Mouse (Mus musculus) heart, embryonic 10.5 days (tissue): ENCODE results near the gene Slco6c1. TPM values are rescaled to one million over a fixed set of nuclear protein-coding genes. Genes with fewer than 3 reads are reported as not detected.

Source experiments
- DNase-seq: peaks from one replicate; pipeline ENCODE4 v3.0.0-alpha.2; 2017; ENCODE audit warnings: low spot score
- H3K27ac ChIP-seq: fragments of 300-500 bp; sonication (generic); 2 replicates; pipeline ENCODE4 v1.5.1; 2016; ENCODE audit warnings: mild to moderate bottlenecking
- H3K27me3 ChIP-seq: fragments of 300-500 bp; sonication (generic); 2 replicates; pipeline ENCODE4 v1.6.1; 2016; ENCODE audit warnings: mild to moderate bottlenecking; ENCODE audit not compliant: poor library complexity, insufficient read depth, severe bottlenecking
- H3K36me3 ChIP-seq: fragments of 300-500 bp; sonication (generic); 2 replicates; pipeline ENCODE4 v1.6.1; 2016; ENCODE audit warnings: mild to moderate bottlenecking, moderate library complexity
- H3K4me1 ChIP-seq: fragments of 300-500 bp; sonication (generic); 2 replicates; pipeline ENCODE4 v1.6.1; 2016; ENCODE audit warnings: mild to moderate bottlenecking
- H3K4me3 ChIP-seq: fragments of 300-500 bp; sonication (generic); 2 replicates; pipeline ENCODE4 v1.5.1; 2016; ENCODE audit warnings: mild to moderate bottlenecking, moderate library complexity
- H3K9me3 ChIP-seq: fragments of 300-500 bp; sonication (generic); 2 replicates; pipeline ENCODE4 v1.6.1; 2016; ENCODE audit warnings: mild to moderate bottlenecking, moderate library complexity
- WGBS: fragments of 180-500 bp; shearing (Covaris S2); methylation state at CpG from one replicate; pipeline ENCODE4 v1.1.7; 2016; 5-methylcytosine and 5-hydroxymethylcytosine counted together
- polyA plus RNA-seq: library from polyadenylated mRNA; unstranded; fragments of >200 nt; fragmentation: Nextera tagmentation; extraction: Ambion mirVana; gene quantifications from 2 replicates; pipeline ENCODE4 v1.2.1, GENCODE M21; 2016

The Slco6c1 gene
- polyA plus RNA-seq, result not detected in 2 replicates

DNA sequence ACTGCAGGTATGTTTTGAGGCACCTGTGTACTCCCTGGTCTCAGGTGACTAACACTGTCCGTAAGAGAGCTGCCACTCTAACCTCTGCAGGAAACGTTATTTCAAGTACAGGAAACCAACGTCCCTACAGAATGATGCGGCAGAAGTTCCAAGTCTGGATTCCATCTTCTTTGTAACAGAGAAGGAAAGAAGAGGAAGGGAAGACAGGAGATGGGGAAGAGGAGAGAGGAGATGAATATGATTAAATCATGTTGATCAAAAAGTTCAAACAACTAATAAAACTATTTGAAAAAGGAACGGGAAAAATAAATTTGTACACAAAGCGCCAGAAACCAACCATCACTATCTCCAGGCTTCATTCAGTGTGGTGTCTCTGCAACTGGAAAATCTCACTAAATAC is at the start of gene Slco6c1:
Gene Slco6c1 (minus strand): TSS at position 101 of the 400 bp plus-strand sequence.
- Histone ChIP-seq H3K4me3 (no peak within 1 kb of the TSS), H3K27ac (no peak within 1 kb of the TSS), H3K27me3 (no peaks in the 10 kb centered on the region), H3K4me1 (no peaks in the 10 kb centered on the region), H3K36me3 (no peaks in the 10 kb centered on the region), H3K9me3 (no peaks in the 10 kb centered on the region)
- WGBS, result 86% methylated on average over 6 of the region's 6 CpGs
- no peak for DNase-seq

DNA sequence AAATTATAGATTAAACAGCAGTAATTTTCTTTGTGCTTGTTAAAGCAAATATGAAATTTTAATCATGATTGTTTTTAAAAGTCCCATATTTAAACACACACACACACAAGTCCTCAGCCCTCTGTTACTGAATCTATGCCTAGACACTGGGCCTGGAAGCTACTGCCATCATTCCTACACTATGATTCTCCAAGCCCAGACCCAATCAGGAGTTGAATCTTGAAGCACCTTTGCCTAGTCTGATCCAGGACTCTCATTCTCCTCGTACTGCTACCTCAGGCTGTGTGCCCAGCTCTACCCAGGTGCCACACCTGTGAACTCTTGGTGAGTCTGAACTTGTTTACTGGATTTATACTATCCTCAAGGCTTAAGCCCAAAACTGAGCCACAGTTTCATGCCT is 89.1 kb downstream of the Slco6c1 start:
- H3K9me3 ChIP-seq, result no peaks in the 10 kb centered on the region
- DNase-seq, result no peak
- no peaks in the 10 kb centered on the region for H3K36me3 ChIP-seq
- no peak overlapping the region for H3K27ac ChIP-seq
- H3K4me1 ChIP-seq, result no peaks in the 10 kb centered on the region
- no peak overlapping the region for H3K4me3 ChIP-seq
- 47% methylated on average over 1 of the region's 1 CpGs for WGBS
- H3K27me3 ChIP-seq, result no peaks in the 10 kb centered on the region

DNA sequence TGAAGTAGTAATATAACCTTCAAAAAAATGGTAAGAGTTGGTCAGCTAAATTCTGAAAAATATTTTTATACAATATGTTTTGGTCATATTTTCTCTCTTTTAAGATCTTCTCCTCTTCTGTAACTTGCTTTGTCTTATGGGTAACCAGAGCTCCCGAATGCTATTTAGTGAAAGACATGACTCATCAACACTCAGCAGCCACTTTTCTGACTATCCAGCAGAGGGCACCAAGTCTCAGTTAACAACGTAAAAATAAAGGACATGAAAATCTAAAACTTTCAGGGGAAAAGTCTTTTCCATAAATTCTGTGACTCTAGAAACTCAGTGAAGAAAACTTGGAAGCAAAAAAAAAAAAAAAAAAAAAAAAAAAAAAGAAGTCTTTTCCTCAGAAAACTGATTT is 89.6 kb downstream of the Slco6c1 start:
- H3K27ac ChIP-seq, result no peak overlapping the region
- no peak overlapping the region for H3K4me3 ChIP-seq
- no peaks in the 10 kb centered on the region for H3K36me3 ChIP-seq
- H3K4me1 ChIP-seq, result no peaks in the 10 kb centered on the region
- no peak for DNase-seq
- H3K9me3 ChIP-seq, result no peaks in the 10 kb centered on the region
- WGBS, result 20% methylated on average over 2 of the region's 2 CpGs
- H3K27me3 ChIP-seq, result no peaks in the 10 kb centered on the region

DNA sequence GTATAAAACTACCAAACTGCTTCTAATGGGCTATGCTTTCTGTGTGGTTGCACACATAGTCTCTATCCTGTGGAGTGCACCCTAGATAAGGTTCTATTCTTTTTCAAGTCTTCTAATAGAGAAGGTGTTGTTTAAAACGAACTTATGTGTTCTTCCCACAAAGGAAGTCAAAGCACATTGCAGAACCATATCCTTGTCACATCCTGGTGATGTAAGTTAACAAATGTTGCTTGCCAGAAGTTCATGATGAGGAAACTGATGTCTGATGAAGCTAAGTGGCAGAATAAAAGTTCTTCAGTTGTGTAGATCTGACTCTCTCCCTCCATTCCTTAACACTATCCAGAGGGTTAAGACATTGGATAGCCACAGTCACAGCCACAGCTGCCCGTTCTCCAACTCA is 90.1 kb downstream of the Slco6c1 start:
- no peak for DNase-seq
- H3K4me3 ChIP-seq, result no peak overlapping the region
- no peak overlapping the region for H3K27ac ChIP-seq
- 62% methylated on average over 2 of the region's 2 CpGs for WGBS
- H3K4me1 ChIP-seq, result no peaks in the 10 kb centered on the region
- H3K36me3 ChIP-seq, result no peaks in the 10 kb centered on the region
- H3K9me3 ChIP-seq, result no peaks in the 10 kb centered on the region
- no peaks in the 10 kb centered on the region for H3K27me3 ChIP-seq

DNA sequence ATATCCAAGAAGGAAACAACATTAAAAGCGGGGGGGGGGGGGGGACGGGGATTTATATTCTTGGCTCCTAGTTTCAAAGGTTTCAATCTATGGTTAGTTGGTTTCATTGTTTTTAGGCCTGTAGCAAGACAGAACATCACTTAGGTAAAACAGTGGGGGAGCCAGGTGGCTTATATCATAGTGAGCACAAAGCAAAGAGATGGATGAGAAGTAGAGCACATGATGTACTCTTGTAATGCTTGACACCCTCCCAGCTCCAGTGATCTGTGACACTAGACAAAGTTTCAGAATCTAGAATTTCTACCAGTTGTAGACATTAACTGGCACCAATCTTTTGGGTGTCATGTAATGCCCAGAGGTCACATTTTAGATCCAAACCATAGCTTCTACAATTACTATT is 106.7 kb downstream of the Slco6c1 start:
- H3K27ac ChIP-seq, result no peak overlapping the region
- no peak for DNase-seq
- no peaks in the 10 kb centered on the region for H3K9me3 ChIP-seq
- H3K4me1 ChIP-seq, result no peaks in the 10 kb centered on the region
- H3K27me3 ChIP-seq, result no peaks in the 10 kb centered on the region
- no peaks in the 10 kb centered on the region for H3K36me3 ChIP-seq
- WGBS, result 71% methylated on average over 2 of the region's 2 CpGs
- H3K4me3 ChIP-seq, result no peak overlapping the region

DNA sequence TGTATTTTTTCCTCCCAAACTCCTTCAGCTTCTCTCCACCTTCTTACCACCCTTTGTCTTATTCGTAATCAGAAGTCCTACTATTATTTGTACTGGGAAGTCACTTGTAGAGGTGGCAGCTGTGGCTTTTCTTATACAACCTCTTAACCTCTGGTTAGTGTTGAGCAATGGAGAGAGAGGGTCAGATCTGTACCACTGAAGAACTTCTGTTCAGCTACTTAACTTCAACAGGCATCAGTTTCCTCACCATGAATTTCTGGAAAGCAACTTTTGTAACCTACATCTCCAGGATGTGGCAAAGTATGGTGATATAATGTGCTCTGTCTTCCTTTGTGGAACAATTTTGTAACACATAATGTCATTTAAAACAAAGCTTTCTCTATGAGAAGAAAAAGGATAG is 108.7 kb downstream of the Slco6c1 start:
- Histone ChIP-seq H3K36me3 (no peaks in the 10 kb centered on the region), H3K4me3 (no peak overlapping the region), H3K27me3 (no peaks in the 10 kb centered on the region), H3K9me3 (no peaks in the 10 kb centered on the region), H3K27ac (no peak overlapping the region), H3K4me1 (no peaks in the 10 kb centered on the region)
- 59% methylated on average over 1 of the region's 1 CpGs for WGBS
- no peak for DNase-seq

DNA sequence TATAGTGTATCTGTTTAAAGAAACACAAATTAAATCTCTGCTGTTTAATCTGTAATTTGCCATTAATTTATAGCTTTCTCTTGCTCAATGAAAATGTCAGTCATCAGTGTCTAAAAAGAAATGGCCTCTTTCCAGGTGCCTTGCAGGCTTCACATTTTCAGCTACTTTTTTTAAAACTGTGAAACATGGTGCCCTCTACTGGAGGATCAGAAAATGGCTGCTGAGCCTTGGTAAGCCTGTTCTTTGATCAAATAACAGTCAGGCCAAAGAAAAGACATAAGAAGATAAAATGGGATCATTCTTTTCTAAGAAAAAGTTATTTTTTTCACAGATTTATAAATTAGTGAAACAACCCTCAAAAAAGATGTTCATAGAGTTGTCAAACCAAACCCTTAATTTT is 109.1 kb downstream of the Slco6c1 start:
- H3K4me1 ChIP-seq, result no peaks in the 10 kb centered on the region
- H3K36me3 ChIP-seq, result no peaks in the 10 kb centered on the region
- H3K4me3 ChIP-seq, result no peak overlapping the region
- H3K27me3 ChIP-seq, result no peaks in the 10 kb centered on the region
- no peak overlapping the region for H3K27ac ChIP-seq
- H3K9me3 ChIP-seq, result no peaks in the 10 kb centered on the region
- DNase-seq, result no peak
